Mouse (Mus musculus): ENCODE results near the gene Fbxw4.
A peak's percentile ranks its signal among the peaks of the same experiment; 100 is the strongest.

Gene Fbxw4

DNA sequence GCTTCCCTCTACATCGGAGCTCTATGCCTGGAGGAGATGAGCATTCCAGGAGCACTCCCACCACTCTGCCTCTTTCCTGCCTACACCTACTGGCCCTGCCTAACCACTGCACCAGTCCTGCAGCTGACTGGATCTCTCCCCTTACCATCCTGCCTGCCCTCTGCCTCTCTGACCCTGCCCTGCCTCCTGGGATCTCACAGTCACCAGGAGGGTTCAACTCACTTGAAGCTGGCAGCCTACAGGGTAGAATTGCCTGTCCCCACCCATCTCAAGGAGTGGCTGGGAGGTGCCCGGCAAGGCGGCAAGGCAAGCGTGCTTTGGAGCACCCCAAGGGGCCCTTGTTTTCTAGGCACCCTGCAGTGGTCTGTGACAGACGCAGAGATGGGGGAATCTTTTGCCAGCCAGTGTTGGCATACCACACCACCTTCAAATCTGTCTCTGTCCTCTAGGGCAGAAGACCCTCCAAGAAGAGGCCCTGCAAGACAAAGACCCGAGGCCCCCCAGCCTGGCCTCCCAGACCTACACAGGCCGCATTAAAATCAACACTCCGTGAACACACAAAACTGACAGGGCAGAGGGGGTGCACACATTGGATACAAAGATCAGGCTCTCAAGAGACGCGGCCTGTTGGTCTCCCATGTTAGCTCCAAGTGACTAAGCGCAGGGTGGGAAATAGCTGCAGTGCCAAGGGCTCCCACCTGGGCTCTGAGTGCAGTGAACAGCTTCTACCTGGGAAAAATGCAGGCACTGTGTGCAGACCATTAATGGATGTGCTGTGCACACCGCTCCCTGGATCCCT, 44.5 kb downstream of the Fbxw4 start:
- DNase-seq (ENCODE audit: low read depth): no peak

GRCm38 (mm10) chr19:45614928-45615327, 45.2 kb downstream of the Fbxw4 start:
- no peak for DNase-seq (ENCODE audit: low read depth)

- DNase-seq (ENCODE audit: low read depth): no peak
Observed at GRCm38 (mm10) chr19:45614375-45614774, 45.7 kb downstream of the Fbxw4 start.

GRCm38 (mm10) chr19:45610823-45611222, 49.3 kb downstream of the Fbxw4 start:
- no peak for DNase-seq (ENCODE audit: low read depth)

GRCm38 (mm10) chr19:45608648-45609339, 51.3 kb downstream of the Fbxw4 start:
- no peak for DNase-seq (ENCODE audit: low read depth)

DNA sequence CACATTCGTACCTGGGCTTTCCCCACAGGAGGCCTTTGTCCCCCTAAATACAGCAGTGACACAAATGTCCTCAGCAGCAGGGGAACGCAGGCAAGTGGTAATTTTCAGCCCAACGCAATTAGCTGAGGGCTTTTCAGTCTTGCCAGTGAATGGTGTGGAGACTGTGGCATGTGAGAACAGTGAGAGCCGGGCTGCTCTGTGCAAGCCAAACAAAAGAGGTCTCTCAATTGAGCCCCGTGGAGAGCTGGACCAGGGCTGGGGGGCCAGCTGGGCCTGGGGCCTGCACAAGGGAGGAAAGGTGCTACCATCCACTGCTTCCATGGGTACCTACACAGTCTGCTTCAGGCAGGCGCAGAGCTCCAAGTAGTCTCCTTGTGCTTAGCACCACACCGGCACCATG, 52.6 kb downstream of the Fbxw4 start:
- no peak for DNase-seq (ENCODE audit: low read depth)

GRCm38 (mm10) chr19:45606701-45607100, 53.4 kb downstream of the Fbxw4 start:
- no peak for DNase-seq (ENCODE audit: low read depth)

GRCm38 (mm10) chr19:45602606-45603005, 57.5 kb downstream of the Fbxw4 start:
- DNase-seq (ENCODE audit: low read depth): peak; percentile 80

GRCm38 (mm10) chr19:45597106-45597505, 63.0 kb downstream of the Fbxw4 start:
- no peak for DNase-seq (ENCODE audit: low read depth)

- no peak for DNase-seq (ENCODE audit: low read depth)
Observed at GRCm38 (mm10) chr19:45596434-45596833, 63.7 kb downstream of the Fbxw4 start.

- DNase-seq (ENCODE audit: low read depth): no peak
Observed at GRCm38 (mm10) chr19:45596019-45596418, 64.1 kb downstream of the Fbxw4 start.

GRCm38 (mm10) chr19:45595481-45595880, 64.6 kb downstream of the Fbxw4 start:
- no peak for DNase-seq (ENCODE audit: low read depth)

- DNase-seq (ENCODE audit: low read depth): no peak
Observed at GRCm38 (mm10) chr19:45594079-45594478, 66.0 kb downstream of the Fbxw4 start.

DNA sequence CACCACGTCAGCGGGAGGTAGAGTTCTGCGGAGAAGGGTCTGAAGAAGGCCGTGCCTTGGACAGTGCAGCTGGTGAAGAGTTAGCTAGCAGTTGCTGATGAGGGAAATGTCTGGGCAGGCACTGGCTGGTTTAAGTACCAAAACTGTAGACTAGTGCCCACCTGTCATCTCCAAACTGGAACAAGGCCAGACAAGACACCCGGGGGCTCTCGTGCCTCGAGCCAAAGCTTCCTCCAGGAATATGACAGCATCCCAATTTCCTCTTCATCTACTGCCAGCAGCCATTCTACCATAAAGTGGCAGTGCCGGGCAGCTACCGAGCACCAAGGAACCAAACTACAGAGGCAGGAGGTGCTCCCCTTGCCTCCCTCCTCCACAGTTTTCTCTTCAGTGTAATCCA, 67.2 kb downstream of the Fbxw4 start:
- no peak for DNase-seq (ENCODE audit: low read depth)

GRCm38 (mm10) chr19:45591704-45592103, 68.4 kb downstream of the Fbxw4 start:
- DNase-seq (ENCODE audit: low read depth): no peak

DNA sequence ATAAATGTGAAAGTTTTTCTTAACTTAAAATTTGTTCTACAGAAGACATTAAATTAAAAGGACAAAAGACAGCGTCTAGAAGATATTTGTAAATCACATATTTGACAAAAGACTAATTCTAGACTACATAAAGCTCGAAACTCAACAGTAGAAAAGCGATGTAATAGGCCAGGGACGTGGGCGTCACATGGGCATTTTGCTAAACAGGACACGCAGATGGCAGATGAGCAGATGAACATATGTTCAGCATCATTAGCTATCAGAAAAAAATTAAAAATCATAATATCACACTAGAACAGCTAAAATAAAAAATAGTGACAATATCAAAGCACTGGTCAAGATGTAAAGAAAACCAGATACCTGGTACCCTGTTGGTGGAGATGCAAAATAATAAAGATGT, 70.4 kb downstream of the Fbxw4 start:
- no peak for DNase-seq (ENCODE audit: low read depth)

DNA sequence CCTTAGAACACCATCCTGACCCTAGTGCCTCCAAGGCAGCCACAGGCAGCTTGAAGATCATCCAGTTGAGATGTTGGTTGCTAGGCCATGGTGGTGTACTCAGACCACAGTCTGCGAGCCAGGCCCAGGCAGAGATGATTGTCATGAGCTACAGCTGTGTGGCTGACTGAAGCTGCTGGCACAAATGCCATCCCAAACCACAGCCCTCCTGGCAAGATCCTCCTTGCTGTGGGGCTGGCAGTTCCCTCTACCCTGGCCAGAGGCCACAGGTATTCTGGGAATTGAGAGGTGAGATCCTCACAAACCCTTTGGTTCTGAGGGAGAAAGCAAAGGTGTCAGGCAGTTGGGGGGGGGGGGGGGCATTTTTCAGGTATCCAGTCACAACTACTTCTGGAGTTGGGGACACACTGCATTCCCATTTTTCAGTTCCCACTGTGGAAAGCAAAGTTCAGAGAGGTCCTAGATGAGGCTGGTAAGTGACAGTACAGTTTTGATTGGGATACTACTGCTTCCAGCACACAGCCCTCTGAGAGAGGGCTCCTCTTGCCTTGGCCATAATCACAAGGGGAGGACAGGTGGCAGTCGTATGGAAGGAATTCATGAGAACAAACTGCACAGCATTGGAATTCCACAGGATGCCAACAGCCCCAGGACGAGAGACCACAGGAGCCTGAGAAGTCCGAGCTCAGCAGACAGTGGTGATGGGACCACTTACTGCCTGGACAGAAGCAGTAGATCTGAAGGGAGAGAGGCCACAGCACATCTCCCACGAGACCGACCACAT, 72.4 kb downstream of the Fbxw4 start:
- DNase-seq (ENCODE audit: low read depth): no peak

GRCm38 (mm10) chr19:45586850-45587249, 73.3 kb downstream of the Fbxw4 start:
- no peak for DNase-seq (ENCODE audit: low read depth)

DNA sequence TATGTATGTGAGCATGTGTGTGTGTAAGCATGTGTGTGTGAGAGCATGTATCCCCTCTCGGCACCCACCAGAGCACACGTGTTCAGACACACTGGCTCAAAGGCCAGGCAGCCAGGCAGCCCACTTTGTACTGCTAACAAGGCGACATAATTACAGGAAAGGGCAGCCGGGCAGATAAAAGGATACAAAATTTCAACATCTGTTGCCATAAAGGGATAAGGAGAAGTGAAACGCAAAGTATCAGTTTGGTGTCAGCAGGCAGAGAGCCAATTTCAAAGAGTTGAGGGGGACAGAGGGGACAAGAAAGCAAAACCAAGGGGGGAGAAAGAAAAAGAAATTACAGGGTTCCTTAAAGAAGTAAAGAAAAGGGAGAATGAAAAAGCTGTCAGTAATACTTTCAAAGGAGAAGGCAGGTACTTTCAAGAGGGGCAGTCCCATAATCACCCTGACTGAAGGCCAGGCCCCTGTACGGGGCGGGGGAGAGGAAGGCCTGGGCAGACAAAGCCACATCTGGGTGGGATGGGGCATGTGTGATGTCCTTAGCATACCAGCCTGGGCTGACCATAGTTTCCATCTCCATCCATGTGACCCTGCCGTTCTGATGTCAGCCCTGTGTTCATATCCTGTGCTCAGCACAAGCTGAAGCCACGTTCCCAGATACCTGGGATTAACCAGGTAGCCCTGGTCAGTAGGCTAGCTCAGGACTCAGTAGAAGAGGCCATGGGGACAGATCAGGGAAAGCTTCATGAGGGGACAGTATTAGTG, 75.1 kb downstream of the Fbxw4 start:
- DNase-seq (ENCODE audit: low read depth): no peak

GRCm38 (mm10) chr19:45583136-45583535, 77.0 kb downstream of the Fbxw4 start:
- no peak for DNase-seq (ENCODE audit: low read depth)

DNA sequence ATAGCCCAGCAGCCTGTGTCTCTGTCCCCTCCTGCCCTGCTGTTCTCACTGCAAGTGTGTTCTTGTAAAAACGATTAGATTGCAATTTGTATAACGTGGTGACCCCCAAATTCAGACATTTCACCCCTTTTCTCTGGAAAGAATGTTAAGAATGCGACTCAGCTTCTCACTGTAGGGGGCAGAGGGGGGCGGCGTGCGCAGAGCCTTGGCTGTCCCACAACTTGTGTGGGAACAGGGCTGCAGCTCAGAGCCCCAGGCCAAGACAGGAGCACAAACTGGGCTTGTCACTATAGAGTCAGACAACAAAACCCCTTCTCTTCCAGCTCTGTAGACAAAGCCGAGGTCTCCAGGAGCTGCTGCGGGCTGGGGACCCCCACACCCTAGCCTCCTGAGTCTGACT, 78.0 kb downstream of the Fbxw4 start:
- DNase-seq (ENCODE audit: low read depth): no peak

- peak; percentile 70 for DNase-seq (ENCODE audit: low read depth)
Observed at GRCm38 (mm10) chr19:45581257-45581656, 78.9 kb downstream of the Fbxw4 start.
